Mouse (Mus musculus): ENCODE measurements at regions not wholly inside any gene's neighbourhood (a gene's known extent, or its start where the extent isn't known, plus 50 kb on each side); places are given as distances from the start of the nearest gene placed in this dataset.

DNA sequence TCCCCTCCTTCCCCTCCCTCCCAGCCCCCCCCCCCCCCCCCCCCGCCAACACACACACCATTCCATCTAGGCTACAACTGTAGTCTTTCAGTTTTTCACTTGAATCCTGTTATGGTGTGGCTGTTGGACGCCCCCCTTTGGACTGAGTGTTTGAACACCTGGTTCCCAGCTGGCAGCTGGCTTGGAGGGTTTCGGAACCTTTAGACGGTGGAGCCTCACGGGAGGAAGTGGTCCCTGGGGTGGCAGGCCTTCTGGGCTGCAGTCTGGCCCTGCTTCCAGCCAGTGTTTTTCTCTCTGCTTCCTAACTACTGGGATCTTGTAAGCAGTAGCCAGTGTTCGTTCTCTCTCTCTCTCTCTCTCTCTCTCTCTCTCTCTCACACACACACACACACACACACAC is 101.4 kb upstream of the Arid2 start:
- no peak for ATAC-seq (ENCODE audit: low FRiP score, low TSS enrichment)
- no peak overlapping the region for H3K4me2 ChIP-seq (replicated peaks; ENCODE audit: low read depth)
- DNase-seq (ENCODE audit: low spot score), result no peak
- H3K9me3 ChIP-seq (ENCODE audit: control insufficient read depth, low read length), result no peaks in the 10 kb centered on the region
- no peaks in the 10 kb centered on the region for H3K27me3 ChIP-seq (ENCODE audit: control insufficient read depth, insufficient read depth, low read length)
- WGBS, result 27% methylated on average over 5 of the region's 6 CpGs
- H3K9ac ChIP-seq (ENCODE audit: low read length), result no peak overlapping the region
- TF ChIP-seq CTCF (IDR thresholded peaks at IDR 0.05; ENCODE audit: low read depth) (no peak), EP300 (optimal IDR thresholded peaks at IDR 0.05) (no peak)
- no peak overlapping the region for H3K4me3 ChIP-seq (ENCODE audit: low read depth, low read length)
- no peaks in the 10 kb centered on the region for H3K4me1 ChIP-seq (replicated peaks; ENCODE audit: control insufficient read depth, insufficient read depth)
- no peaks in the 10 kb centered on the region for H3K36me3 ChIP-seq (ENCODE audit: control insufficient read depth, insufficient read depth, low read length)
- H3K27ac ChIP-seq (replicated peaks), result no peak overlapping the region

DNA sequence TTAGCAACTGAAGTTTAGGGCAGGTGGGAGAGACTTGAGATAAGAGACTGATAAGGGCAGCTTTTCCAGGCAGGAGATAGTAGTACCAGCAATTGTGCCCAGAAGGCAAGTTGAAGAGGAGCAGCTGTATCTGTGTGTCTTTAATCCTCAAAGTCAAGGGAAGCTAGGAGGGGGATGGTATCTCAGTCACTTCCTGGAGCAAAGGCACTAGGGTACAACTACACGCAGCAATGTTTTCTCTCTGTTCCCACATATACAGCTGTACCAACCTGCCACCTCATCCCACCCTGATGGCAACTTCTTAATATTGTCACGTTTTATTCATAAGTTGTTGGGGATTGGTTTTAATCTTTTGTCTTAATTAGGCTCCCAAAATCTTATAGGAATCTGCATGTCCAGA is 97.8 kb upstream of the Arid2 start:
- ATAC-seq (ENCODE audit: low FRiP score, low TSS enrichment), result no peak
- TF ChIP-seq CTCF (IDR thresholded peaks at IDR 0.05; ENCODE audit: low read depth) (no peak), EP300 (optimal IDR thresholded peaks at IDR 0.05) (no peak)
- 79% methylated on average over 2 of the region's 2 CpGs for WGBS
- Histone ChIP-seq H3K9me3 (ENCODE audit: control insufficient read depth, low read length) (no peaks in the 10 kb centered on the region), H3K27ac (replicated peaks) (no peak overlapping the region), H3K9ac (ENCODE audit: low read length) (no peak overlapping the region), H3K4me3 (ENCODE audit: low read depth, low read length) (no peak overlapping the region), H3K4me1 (replicated peaks; ENCODE audit: control insufficient read depth, insufficient read depth) (no peaks in the 10 kb centered on the region), H3K27me3 (ENCODE audit: control insufficient read depth, insufficient read depth, low read length) (no peaks in the 10 kb centered on the region), H3K36me3 (ENCODE audit: control insufficient read depth, insufficient read depth, low read length) (no peaks in the 10 kb centered on the region), H3K4me2 (replicated peaks; ENCODE audit: low read depth) (no peak overlapping the region)
- no peak for DNase-seq (ENCODE audit: low spot score)

DNA sequence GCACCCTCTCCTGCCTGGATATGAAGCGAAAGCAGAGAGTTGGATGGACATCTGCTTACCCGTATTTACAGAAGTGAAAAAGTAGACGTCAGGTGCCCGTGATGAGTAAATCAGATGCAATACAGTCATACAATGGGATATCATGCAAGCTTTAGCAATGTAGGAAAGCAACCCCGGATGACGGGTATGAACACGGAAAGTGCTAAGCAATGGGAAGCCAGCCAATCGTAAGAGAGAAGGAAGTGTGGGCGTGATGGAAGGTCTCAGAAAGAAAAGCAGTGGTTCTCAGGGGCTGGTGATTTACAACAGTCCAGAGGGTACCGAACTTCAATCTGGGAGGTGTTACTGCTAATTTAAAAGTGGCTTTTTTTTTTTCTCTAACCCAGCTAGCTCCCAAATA is 89.9 kb upstream of the Arid2 start:
- ATAC-seq (ENCODE audit: low FRiP score, low TSS enrichment) (no peak), DNase-seq (ENCODE audit: low spot score) (no peak)
- H3K27me3 ChIP-seq (ENCODE audit: control insufficient read depth, insufficient read depth, low read length), result no peaks in the 10 kb centered on the region
- H3K4me2 ChIP-seq (replicated peaks; ENCODE audit: low read depth), result no peak overlapping the region
- TF ChIP-seq CTCF (IDR thresholded peaks at IDR 0.05; ENCODE audit: low read depth), result no peak
- no peak for TF ChIP-seq EP300 (optimal IDR thresholded peaks at IDR 0.05)
- no peak overlapping the region for H3K27ac ChIP-seq (replicated peaks)
- WGBS, result 79% methylated on average over 10 of the region's 10 CpGs
- H3K4me3 ChIP-seq (ENCODE audit: low read depth, low read length), result no peak overlapping the region
- H3K36me3 ChIP-seq (ENCODE audit: control insufficient read depth, insufficient read depth, low read length), result no peaks in the 10 kb centered on the region
- no peaks in the 10 kb centered on the region for H3K9me3 ChIP-seq (ENCODE audit: control insufficient read depth, low read length)
- H3K9ac ChIP-seq (ENCODE audit: low read length), result no peak overlapping the region
- no peaks in the 10 kb centered on the region for H3K4me1 ChIP-seq (replicated peaks; ENCODE audit: control insufficient read depth, insufficient read depth)

- 42% methylated on average over 5 of the region's 5 CpGs for WGBS
- no peak overlapping the region for H3K9ac ChIP-seq (ENCODE audit: low read length)
- DNase-seq (ENCODE audit: low spot score), result no peak
- H3K9me3 ChIP-seq (ENCODE audit: control insufficient read depth, low read length), result no peaks in the 10 kb centered on the region
- no peak overlapping the region for H3K4me3 ChIP-seq (ENCODE audit: low read depth, low read length)
- H3K4me2 ChIP-seq (replicated peaks; ENCODE audit: low read depth), result no peak overlapping the region
- no peak for ATAC-seq (ENCODE audit: low FRiP score, low TSS enrichment)
- no peak overlapping the region for H3K27ac ChIP-seq (replicated peaks)
- no peaks in the 10 kb centered on the region for H3K27me3 ChIP-seq (ENCODE audit: control insufficient read depth, insufficient read depth, low read length)
- H3K4me1 ChIP-seq (replicated peaks; ENCODE audit: control insufficient read depth, insufficient read depth), result no peaks in the 10 kb centered on the region
- no peak for TF ChIP-seq CTCF (IDR thresholded peaks at IDR 0.05; ENCODE audit: low read depth)
- no peak for TF ChIP-seq EP300 (optimal IDR thresholded peaks at IDR 0.05)
- no peaks in the 10 kb centered on the region for H3K36me3 ChIP-seq (ENCODE audit: control insufficient read depth, insufficient read depth, low read length)
Measured at GRCm38 (mm10) chr15:96197932-96198331, 89.4 kb upstream of the Arid2 start.

DNA sequence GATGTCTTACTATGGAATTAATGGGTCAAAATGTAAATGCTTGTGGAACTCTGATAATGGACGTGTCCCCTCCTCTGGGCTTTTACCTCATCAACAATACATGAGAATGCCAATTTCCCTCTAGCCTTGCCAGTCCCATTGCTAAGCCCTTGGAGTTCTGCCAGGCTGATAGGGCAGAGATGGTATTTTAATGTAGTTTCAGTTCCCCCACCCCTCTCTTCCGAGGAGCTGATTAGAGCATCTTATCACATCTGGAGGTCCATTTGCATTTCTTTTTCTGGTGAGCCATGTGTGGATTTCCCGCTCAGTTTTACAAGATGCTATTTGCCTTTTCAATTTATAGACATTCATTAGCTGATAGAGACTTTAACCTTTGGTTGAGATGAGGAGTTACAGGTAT is 86.0 kb upstream of the Arid2 start:
- no peak overlapping the region for H3K4me2 ChIP-seq (replicated peaks; ENCODE audit: low read depth)
- ATAC-seq (ENCODE audit: low FRiP score, low TSS enrichment), result no peak
- H3K36me3 ChIP-seq (ENCODE audit: control insufficient read depth, insufficient read depth, low read length), result no peaks in the 10 kb centered on the region
- no peaks in the 10 kb centered on the region for H3K27me3 ChIP-seq (ENCODE audit: control insufficient read depth, insufficient read depth, low read length)
- 55% methylated on average over 3 of the region's 3 CpGs for WGBS
- H3K4me1 ChIP-seq (replicated peaks; ENCODE audit: control insufficient read depth, insufficient read depth), result no peaks in the 10 kb centered on the region
- no peak overlapping the region for H3K9ac ChIP-seq (ENCODE audit: low read length)
- H3K27ac ChIP-seq (replicated peaks), result no peak overlapping the region
- no peak for DNase-seq (ENCODE audit: low spot score)
- H3K4me3 ChIP-seq (ENCODE audit: low read depth, low read length), result no peak overlapping the region
- no peak for TF ChIP-seq EP300 (optimal IDR thresholded peaks at IDR 0.05)
- TF ChIP-seq CTCF (IDR thresholded peaks at IDR 0.05; ENCODE audit: low read depth), result no peak
- H3K9me3 ChIP-seq (ENCODE audit: control insufficient read depth, low read length), result no peaks in the 10 kb centered on the region

- Histone ChIP-seq H3K9ac (ENCODE audit: low read length) (no peak overlapping the region), H3K27me3 (ENCODE audit: control insufficient read depth, insufficient read depth, low read length) (no peaks in the 10 kb centered on the region), H3K36me3 (ENCODE audit: control insufficient read depth, insufficient read depth, low read length) (no peaks in the 10 kb centered on the region), H3K4me3 (ENCODE audit: low read depth, low read length) (no peak overlapping the region), H3K9me3 (ENCODE audit: control insufficient read depth, low read length) (no peaks in the 10 kb centered on the region), H3K4me2 (replicated peaks; ENCODE audit: low read depth) (no peak overlapping the region), H3K27ac (replicated peaks) (no peak overlapping the region), H3K4me1 (replicated peaks; ENCODE audit: control insufficient read depth, insufficient read depth) (no peaks in the 10 kb centered on the region)
- DNase-seq (ENCODE audit: low spot score) (no peak), ATAC-seq (ENCODE audit: low FRiP score, low TSS enrichment) (no peak)
- WGBS, result 87% methylated on average over 10 of the region's 10 CpGs
- TF ChIP-seq CTCF (IDR thresholded peaks at IDR 0.05; ENCODE audit: low read depth), result no peak
- TF ChIP-seq EP300 (optimal IDR thresholded peaks at IDR 0.05), result no peak
Measured at GRCm38 (mm10) chr15:96201701-96202460, 85.4 kb upstream of the Arid2 start.

All from stomach, postnatal 0 days (tissue).